Mouse (Mus musculus) large intestine, adult 2 months (tissue): ENCODE results near the gene Ppp1cc. TPM values are rescaled to one million over a fixed set of nuclear protein-coding genes. Genes with fewer than 3 reads are reported as not detected.
"Not testable (repeated sequence)": the region's sequence is repeated elsewhere in the genome, so short reads cannot be mapped to it uniquely, and the experiment has no call there.

Experiments
- DNase-seq: peaks from one replicate; pipeline ENCODE4 v3.0.0-alpha.2; 2012; ENCODE audit warnings: low read depth, low spot score
- WGBS: fragments of 180-500 bp; shearing (Covaris S2); methylation state at CpG from one replicate; pipeline ENCODE4 v1.1.7; 2018; 5-methylcytosine and 5-hydroxymethylcytosine counted together
- polyA plus RNA-seq: library from polyadenylated mRNA; depleted of rRNA; stranded (reverse); fragments of >200 nt; gene quantifications from 2 replicates; pipeline ENCODE4 v1.2.3, GENCODE M21; 2012; rRNA removed

Ppp1cc gene
- polyA plus RNA-seq, 1 experiment = 90.7 TPM

DNA sequence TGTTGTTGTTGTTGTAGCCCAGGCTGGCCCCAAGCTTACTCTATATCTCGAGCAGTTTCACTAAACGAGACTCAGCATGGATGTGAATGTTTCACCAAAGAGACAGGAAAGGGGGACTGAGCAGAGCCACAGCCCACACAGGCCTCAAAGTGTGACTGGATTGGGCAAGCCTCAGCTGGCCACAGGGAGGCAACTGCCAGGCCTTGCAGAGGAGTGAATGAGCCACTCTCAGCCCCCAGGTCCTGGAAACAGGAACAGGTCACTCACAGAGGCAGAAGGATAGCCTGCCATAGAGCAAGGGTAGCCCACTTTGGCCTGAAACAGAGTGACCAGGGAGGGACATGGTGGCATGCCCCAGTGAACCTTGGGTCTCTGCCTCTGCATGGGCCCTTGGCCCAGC lies 46.1 kb downstream of the Ppp1cc start:
- no peak for DNase-seq
- 62% methylated on average over 2 of the region's 2 CpGs for WGBS

- no peak for DNase-seq
- 33% methylated on average over 4 of the region's 4 CpGs for WGBS
Measured at GRCm38 (mm10) chr5:122206475-122206874, 48.4 kb downstream of the Ppp1cc start, which contains the start of gene Hvcn1. Hvcn1 (plus strand) TSS chr5:122206804.

GRCm38 (mm10) chr5:122208909-122209308 lies 50.8 kb downstream of the Ppp1cc start:
- no peak for DNase-seq
- WGBS = 72% methylated on average over 6 of the region's 6 CpGs

GRCm38 (mm10) chr5:122209591-122210368 lies 51.7 kb downstream of the Ppp1cc start:
- 11% methylated on average over 21 of the region's 21 CpGs for WGBS
- no peak for DNase-seq

DNA sequence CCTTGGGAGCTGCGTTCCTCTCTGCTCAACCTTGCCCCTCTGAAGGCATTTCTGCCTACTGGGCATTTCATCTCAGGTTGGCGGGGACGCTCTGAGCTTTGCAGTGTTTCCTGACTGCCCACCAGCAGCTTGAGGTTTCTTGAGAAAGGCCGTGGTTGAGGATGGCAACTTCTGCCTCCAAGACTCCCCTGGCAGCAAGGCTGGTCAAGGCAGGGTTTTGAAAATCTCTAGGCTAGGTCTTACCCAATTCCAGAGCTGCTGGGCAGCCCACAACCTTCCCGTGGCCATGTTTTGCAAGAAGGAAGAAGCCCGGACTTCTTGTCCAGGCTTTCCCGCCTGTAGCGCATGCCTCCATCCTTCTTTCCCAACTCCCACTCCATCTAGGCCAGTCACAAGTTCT lies 52.8 kb downstream of the Ppp1cc start:
- DNase-seq = no peak
- WGBS = 88% methylated on average over 8 of the region's 8 CpGs

GRCm38 (mm10) chr5:122212125-122212524 lies 54.0 kb downstream of the Ppp1cc start:
- WGBS = 76% methylated on average over 8 of the region's 8 CpGs
- DNase-seq = no peak

GRCm38 (mm10) chr5:122212820-122213219 lies 54.7 kb downstream of the Ppp1cc start:
- DNase-seq = not testable (repeated sequence)
- WGBS = 100% methylated on average over 1 of the region's 1 CpGs

DNA sequence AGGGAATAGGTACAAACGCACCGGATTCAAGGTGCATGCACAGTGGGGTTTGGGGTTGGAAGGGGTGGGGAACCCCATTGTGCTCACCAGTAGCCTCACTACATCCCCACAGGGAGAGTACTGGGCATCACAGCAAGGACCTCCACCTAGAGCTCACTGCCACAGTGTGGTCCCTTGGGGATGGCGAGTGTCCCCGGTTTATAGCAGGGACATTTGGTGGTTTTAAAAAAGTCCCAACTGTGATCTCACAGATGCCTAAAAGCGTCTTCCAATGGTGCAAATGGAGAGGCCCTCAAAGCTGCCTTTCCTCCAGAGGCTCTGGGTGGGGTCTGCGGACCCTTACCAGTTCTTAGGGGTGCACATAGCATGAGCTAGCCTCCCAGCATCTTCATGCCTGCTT lies 55.8 kb downstream of the Ppp1cc start:
- 90% methylated on average over 6 of the region's 6 CpGs for WGBS
- DNase-seq = no peak

GRCm38 (mm10) chr5:122217636-122218035 lies 59.6 kb downstream of the Ppp1cc start:
- 81% methylated on average over 6 of the region's 6 CpGs for WGBS
- DNase-seq = no peak

DNA sequence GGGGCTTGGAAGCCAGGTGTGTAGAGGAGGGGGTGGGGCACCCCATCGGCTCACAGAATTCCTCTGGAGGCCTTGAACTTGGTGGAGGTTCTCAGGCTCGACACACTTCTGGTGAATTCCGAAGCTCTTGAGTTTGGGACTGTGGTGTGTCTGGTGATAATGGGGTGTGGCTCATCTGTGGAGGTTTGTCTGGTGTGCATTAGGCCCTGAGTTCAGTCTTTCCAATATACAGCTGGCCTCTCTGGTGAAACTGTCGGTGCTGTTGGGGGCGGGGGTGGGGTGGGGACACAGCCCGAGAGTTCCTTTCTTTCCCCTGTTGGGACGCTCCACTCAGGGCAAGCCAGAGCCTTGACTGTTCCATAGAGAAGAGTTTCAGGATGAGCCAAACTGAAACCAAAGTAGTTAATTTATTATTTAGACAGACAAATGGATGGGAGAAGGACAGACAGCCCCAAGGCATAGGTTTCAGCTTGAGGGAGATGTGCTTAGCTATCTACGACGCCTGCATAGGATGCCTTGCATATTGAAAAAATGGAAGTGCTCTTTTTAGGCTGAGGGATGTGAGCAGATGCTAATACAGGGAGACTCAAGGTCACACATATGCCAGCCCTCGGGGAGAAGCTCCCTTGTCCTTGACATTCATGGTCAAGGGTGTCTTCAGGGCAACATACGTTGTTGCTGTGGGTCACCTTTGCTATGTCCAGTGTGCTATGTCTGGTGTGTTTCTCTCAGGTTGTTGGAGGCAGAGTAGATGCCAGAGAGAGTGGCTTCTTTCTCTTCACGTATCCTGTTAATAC lies 60.2 kb downstream of the Ppp1cc start:
- WGBS = 74% methylated on average over 12 of the region's 12 CpGs
- no peak for DNase-seq

DNA sequence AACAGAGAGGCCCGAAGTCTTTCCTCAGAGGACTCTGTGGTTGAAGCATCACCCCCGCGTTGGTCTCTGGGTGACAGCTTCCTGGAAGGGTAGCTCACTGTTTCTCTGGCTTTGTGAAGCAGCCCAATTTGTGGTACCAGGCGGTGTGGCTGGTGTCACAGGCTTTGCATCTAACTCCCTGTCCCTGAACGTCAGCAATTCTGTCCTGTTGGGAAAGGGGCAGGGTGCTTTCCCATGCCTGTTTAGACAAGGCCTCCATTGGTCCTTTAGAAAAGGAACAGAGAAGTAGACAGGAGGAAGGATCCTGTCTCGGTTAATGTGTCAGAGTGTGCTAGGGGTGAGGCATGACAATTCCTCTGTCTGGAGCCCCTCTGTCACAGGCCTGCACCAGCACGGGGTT lies 60.9 kb downstream of the Ppp1cc start:
- no peak for DNase-seq
- whole genome bisulfite sequencing = 80% methylated on average over 7 of the region's 7 CpGs

DNA sequence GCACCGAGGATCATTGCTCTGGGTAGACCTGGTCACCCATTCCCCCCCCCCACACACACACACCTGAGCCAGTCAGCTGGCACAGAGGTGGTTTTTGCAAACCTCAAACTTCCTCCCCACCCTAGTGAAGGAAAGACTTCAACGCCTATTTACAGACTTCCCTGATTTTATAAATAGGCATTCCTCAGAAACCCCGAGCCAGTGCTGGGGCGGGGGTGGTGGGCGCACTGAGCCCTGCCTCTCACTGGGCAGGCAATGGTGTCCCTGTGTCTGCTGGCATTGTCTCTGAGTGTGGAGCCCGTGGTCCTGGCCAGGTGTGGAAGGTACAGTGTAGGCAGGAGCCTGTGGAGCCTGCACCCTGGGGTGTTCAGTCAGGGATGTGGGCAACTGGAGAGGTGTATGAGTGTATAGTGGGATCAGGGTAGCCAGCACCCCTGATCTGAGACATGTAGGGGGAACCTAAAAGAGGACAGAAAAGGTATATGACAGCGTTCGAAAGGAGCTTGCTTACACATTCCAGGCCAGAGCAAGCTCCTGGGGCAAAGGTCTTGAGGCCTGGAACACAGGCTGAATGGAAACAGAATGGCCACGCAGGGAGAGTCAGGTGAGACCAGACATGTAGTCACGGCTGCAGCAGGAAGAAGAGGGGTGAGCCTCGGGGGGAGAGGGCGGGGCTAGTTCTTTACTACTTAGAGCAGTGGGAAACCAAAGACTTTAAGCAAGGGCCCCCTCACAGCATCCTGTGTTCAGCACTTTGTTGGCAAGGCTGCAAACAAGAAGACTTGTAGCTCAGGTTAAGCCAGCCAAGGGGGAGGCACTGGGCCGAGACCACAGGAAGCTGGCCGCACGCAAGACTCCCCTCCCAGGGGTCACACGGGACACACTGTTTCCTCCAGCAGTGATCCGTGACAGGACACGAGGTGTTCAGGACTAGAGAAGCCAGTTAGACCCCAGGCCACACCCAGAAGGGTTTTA lies 61.9 kb downstream of the Ppp1cc start:
- 42% methylated on average over 18 of the region's 18 CpGs for WGBS
- no peak for DNase-seq

- no peak for DNase-seq
- WGBS = 90% methylated on average over 4 of the region's 4 CpGs
Measured at GRCm38 (mm10) chr5:122221085-122221484, 63.0 kb downstream of the Ppp1cc start.

GRCm38 (mm10) chr5:122224291-122224690 lies 66.2 kb downstream of the Ppp1cc start:
- DNase-seq = no peak
- WGBS = 93% methylated on average over 2 of the region's 2 CpGs

Other genes with a start within 250 kb of the Ppp1cc start
- 1.1 and 1.6 TPM in 2 replicates for gene Cux2, start 108.2 kb upstream of the Ppp1cc start, polyA plus RNA-seq
- gene Myl2, start 57.3 kb upstream of the Ppp1cc start, polyA plus RNA-seq = 0.52 TPM in 1 of 2 replicates, not detected in the other
- gene Ccdc63, start 17.5 kb upstream of the Ppp1cc start, polyA plus RNA-seq = not detected in 2 replicates
- gene Hvcn1, start 48.5 kb downstream of the Ppp1cc start, polyA plus RNA-seq = 21.2 and 24.1 TPM in 2 replicates
- 7.6 and 9.5 TPM in 2 replicates for gene Tctn1, start 106.2 kb downstream of the Ppp1cc start, polyA plus RNA-seq
- gene Pptc7, start 126.1 kb downstream of the Ppp1cc start, polyA plus RNA-seq = 21.8 and 31.7 TPM in 2 replicates
- gene Rad9b, start 196.0 kb downstream of the Ppp1cc start, polyA plus RNA-seq = 0.95 and 1.7 TPM in 2 replicates
- 69.2 and 79.4 TPM in 2 replicates for gene Vps29, start 196.1 kb downstream of the Ppp1cc start, polyA plus RNA-seq
- gene Gpn3, start 213.6 kb downstream of the Ppp1cc start, polyA plus RNA-seq = 17.8 and 28.1 TPM in 2 replicates
- gene Fam216a, start 214.1 kb downstream of the Ppp1cc start, polyA plus RNA-seq = 5.7 and 6.5 TPM in 2 replicates
- 289 and 295 TPM in 2 replicates for gene Arpc3, start 233.6 kb downstream of the Ppp1cc start, polyA plus RNA-seq